Comparison of ENCODE assay signal across 7 mouse cellular contexts in the genomic region with DNA sequence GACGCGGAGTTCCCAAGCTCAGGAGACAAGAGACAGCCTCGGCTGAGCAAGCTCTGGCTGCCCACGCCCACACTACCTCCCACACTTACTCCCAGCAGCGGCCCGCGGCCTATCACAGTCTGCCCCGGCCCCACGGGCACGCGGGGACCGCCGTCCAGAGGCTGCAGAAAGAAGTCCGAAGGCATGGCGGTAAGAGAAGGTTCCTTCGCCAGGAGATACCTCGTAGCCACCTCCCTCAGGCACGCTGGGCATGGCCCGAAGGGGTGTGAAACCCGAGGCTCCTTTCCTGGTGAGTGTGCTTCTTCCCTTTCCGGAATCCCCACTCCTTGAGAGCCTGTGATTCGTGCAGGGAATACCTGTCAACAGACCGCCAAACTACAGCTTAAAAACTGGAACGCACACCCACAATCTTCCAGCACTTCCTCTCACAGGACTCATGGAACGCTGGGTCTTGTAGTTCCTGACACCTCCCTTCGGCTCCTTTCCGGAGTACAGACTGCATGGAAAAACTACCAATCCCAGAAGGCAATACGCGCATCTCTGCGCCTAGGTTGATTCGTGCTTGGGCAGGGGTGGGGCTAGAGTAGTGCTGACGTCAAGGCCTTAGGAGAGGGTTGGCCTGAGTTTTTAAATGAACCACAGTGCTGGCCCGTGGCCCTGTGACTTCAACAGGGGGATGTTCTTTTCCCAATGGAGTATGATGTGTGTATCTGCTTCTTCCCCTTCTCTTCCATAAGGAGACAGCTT. TPM values are rescaled to one million over a fixed set of nuclear protein-coding genes. Genes with fewer than 3 reads are reported as not detected.
DNase-seq lines count a peak whose midpoint lies in the region; ATAC-seq and TF ChIP-seq lines count a peak whose summit lies in the region.

A gene (minus strand): TSS at position 423 of the 747 bp plus-strand sequence.

- TF ChIP-seq POLR2A in small intestine, adult 2 months (IDR thresholded peaks at IDR 0.05; ENCODE audit: low read depth, low read length) = no peak; the same call in 1 of the 2 replicates

- no peak for TF ChIP-seq CTCF in intestine, postnatal 0 days (IDR thresholded peaks at IDR 0.05; ENCODE audit: low read depth)
- no peak; the same call in 1 of the 2 replicates for TF ChIP-seq CTCF in small intestine, adult 2 months (IDR thresholded peaks at IDR 0.05; ENCODE audit: extremely low read depth, insufficient read length, insufficient replicate concordance, low read depth, low read length)

- H3K4me3 ChIP-seq in embryonic facial prominence, embryonic 10.5 days = peak within 1 kb of the TSS; percentile 90
- H3K4me3 ChIP-seq in intestine, postnatal 0 days (ENCODE audit: low read depth, low read length) = peak within 1 kb of the TSS; percentile 61
- H3K4me3 ChIP-seq in midbrain, embryonic 12.5 days = peak within 1 kb of the TSS; percentile 71
- peak within 1 kb of the TSS; percentile 89 for H3K4me3 ChIP-seq in small intestine, adult 2 months (ENCODE audit: low read depth, low read length)

- peak within 1 kb of the TSS; percentile 81 for H3K27ac ChIP-seq in embryonic facial prominence, embryonic 10.5 days (replicated peaks)
- peak within 1 kb of the TSS; percentile 63 for H3K27ac ChIP-seq in intestine, postnatal 0 days (ENCODE audit: low read depth, low read length)
- no peak within 1 kb of the TSS for H3K27ac ChIP-seq in midbrain, embryonic 12.5 days (replicated peaks)
- H3K27ac ChIP-seq in small intestine, adult 2 months (ENCODE audit: insufficient read depth, low read depth, low read length) = peak within 1 kb of the TSS; percentile 48

- under 1% methylated on average over 33 of the region's 33 CpGs for WGBS in embryonic facial prominence, embryonic 10.5 days
- WGBS in intestine, postnatal 0 days = under 1% methylated on average over 33 of the region's 33 CpGs
- under 1% methylated on average over 33 of the region's 33 CpGs for WGBS in midbrain, embryonic 12.5 days
- under 1% methylated on average over 33 of the region's 33 CpGs for WGBS in small intestine, adult 2 months

- intact Hi-C loops in left cerebral cortex, postnatal 4 days (cut with DNase I) = loop anchor here (10.0 kb wide), 1 partner anchor 277 kb away; no protein-coding TSS in a partner anchor

- H3K4me2 ChIP-seq in intestine, postnatal 0 days (replicated peaks; ENCODE audit: low read depth) = peak within 1 kb of the TSS; percentile 72
- H3K4me2 ChIP-seq in midbrain, embryonic 12.5 days (replicated peaks) = peak within 1 kb of the TSS; percentile 94

- peaks cover 19% of the 10 kb centered on the region for H3K4me1 ChIP-seq in embryonic facial prominence, embryonic 10.5 days
- peaks cover 4% of the 10 kb centered on the region; the same call in 1 of the 2 replicates for H3K4me1 ChIP-seq in intestine, postnatal 0 days (replicated peaks; ENCODE audit: control insufficient read depth, insufficient read depth, low read length)
- H3K4me1 ChIP-seq in midbrain, embryonic 12.5 days = peaks cover 26% of the 10 kb centered on the region
- H3K4me1 ChIP-seq in small intestine, adult 2 months (ENCODE audit: control insufficient read depth, insufficient read depth, insufficient read length, low read length) = no peaks in the 10 kb centered on the region

- no peaks in the 10 kb centered on the region for H3K36me3 ChIP-seq in embryonic facial prominence, embryonic 10.5 days (replicated peaks)
- no peaks in the 10 kb centered on the region; the same call in 1 of the 2 replicates for H3K36me3 ChIP-seq in intestine, postnatal 0 days (ENCODE audit: control insufficient read depth, insufficient read depth)
- no peaks in the 10 kb centered on the region for H3K36me3 ChIP-seq in midbrain, embryonic 12.5 days
- H3K36me3 ChIP-seq in small intestine, adult 2 months (ENCODE audit: control insufficient read depth, insufficient read depth, low read length) = no peaks in the 10 kb centered on the region

- peak within 1 kb of the TSS; percentile 45 for H3K9ac ChIP-seq in intestine, postnatal 0 days (ENCODE audit: low read depth, low read length)
- peak within 1 kb of the TSS; percentile 76 for H3K9ac ChIP-seq in midbrain, embryonic 12.5 days (replicated peaks)

- H3K9me3 ChIP-seq in embryonic facial prominence, embryonic 10.5 days = no peaks in the 10 kb centered on the region
- H3K9me3 ChIP-seq in intestine, postnatal 0 days (ENCODE audit: control insufficient read depth) = no peaks in the 10 kb centered on the region
- no peaks in the 10 kb centered on the region for H3K9me3 ChIP-seq in midbrain, embryonic 12.5 days

- H3K27me3 ChIP-seq in embryonic facial prominence, embryonic 10.5 days (replicated peaks; ENCODE audit: low read depth, poor library complexity, severe bottlenecking) = no peaks in the 10 kb centered on the region
- H3K27me3 ChIP-seq in intestine, postnatal 0 days (replicated peaks; ENCODE audit: control insufficient read depth, insufficient read depth, low read length) = no peaks in the 10 kb centered on the region
- H3K27me3 ChIP-seq in midbrain, embryonic 12.5 days = no peaks in the 10 kb centered on the region
- H3K27me3 ChIP-seq in small intestine, adult 2 months (ENCODE audit: control insufficient read depth, insufficient read depth, low read length) = no peaks in the 10 kb centered on the region

- DNase-seq in adrenal gland, postnatal 10 days = peak; percentile 88
- DNase-seq in embryonic facial prominence, embryonic 10.5 days (ENCODE audit: low spot score) = peak; percentile 92
- DNase-seq in gonadal fat pad, adult 2 months (ENCODE audit: low read depth) = peak; percentile 100
- DNase-seq in left cerebral cortex, postnatal 4 days = peak; percentile 87

- ATAC-seq in intestine, postnatal 0 days = peak; percentile 99
- ATAC-seq in midbrain, embryonic 12.5 days (ENCODE audit: low FRiP score, low read depth) = peak; percentile 100

RNA-seq across cellular contexts. Expression of the gene that starts here (rescaled TPM):
- 1 to 10 TPM; 6.1 to 7.4 TPM for total RNA-seq in adrenal gland, postnatal 10 days (2021)
- polyA plus RNA-seq in embryonic facial prominence, embryonic 10.5 days (2016; fragmentation: Nextera tagmentation; extraction: Ambion mirVana) = 12.9 and 13.1 TPM in 2 replicates
- polyA plus RNA-seq in gonadal fat pad, adult 2 months (2012; rRNA removed) = 4.2 and 4.4 TPM in 2 replicates
- 7.4 and 7.9 TPM in 2 replicates for polyA plus RNA-seq in intestine, postnatal 0 days (2015; fragmentation: Nextera tagmentation; extraction: Ambion mirVana)
- 10 to 100 TPM; 11.6 to 12.4 TPM for total RNA-seq in left cerebral cortex, postnatal 4 days (2021)
- polyA plus RNA-seq in midbrain, embryonic 12.5 days (2016; fragmentation: Nextera tagmentation; extraction: Ambion mirVana) = 10.1 and 10.2 TPM in 2 replicates
- polyA plus RNA-seq in small intestine, adult 2 months (2012; rRNA removed) = 1.7 and 3.0 TPM in 2 replicates
